Mouse (Mus musculus) liver, postnatal 0 days (tissue): ENCODE results near the gene Kcnip2.

Source experiments
- CTCF ChIP-seq: sonication (generic); IDR thresholded peaks from 2 replicates; pipeline ENCODE4 v1.5.1; 2016; ENCODE audit warnings: antibody characterized with exemption, low read depth
- EP300 ChIP-seq: IDR thresholded peaks from 2 replicates; pipeline ENCODE4 v1.6.1; 2016; ENCODE audit warnings: antibody characterized with exemption, low read depth, mild to moderate bottlenecking

- TF ChIP-seq CTCF (no peak), EP300 (no peak)
Measured at GRCm38 (mm10) chr19:45753551-45753950, 62.3 kb downstream of the Kcnip2 start.
